Mouse (Mus musculus): ENCODE results near the gene Tspo2.
"Not testable (repeated sequence)": the region's sequence is repeated elsewhere in the genome, so short reads cannot be mapped to it uniquely, and the experiment has no call there.

The Tspo2 gene
- long read RNA-seq, experiment 1, result 0 reads
- long read RNA-seq, experiment 2, partial matches to known transcripts, result 0 of 1 reads
- long read RNA-seq, experiment 2, other reads (novel, unspliced or antisense), result 0 of 1 reads

GRCm38 (mm10) chr17:48451353-48451675 is at the start of gene Tspo2:
Tspo2 (minus strand) TSS chr17:48451522.
- intact Hi-C loops (cut with DNase I), result no loop called here

- intact Hi-C loops (cut with DNase I), result no loop called here
These were observed 49.6 kb upstream of the Tspo2 start for GRCm38 (mm10) chr17:48500846-48501445.

- intact Hi-C loops (cut with DNase I), result no loop called here
These were observed 46.7 kb upstream of the Tspo2 start for GRCm38 (mm10) chr17:48497986-48498385.

GRCm38 (mm10) chr17:48493986-48494385 is 42.7 kb upstream of the Tspo2 start:
- intact Hi-C loops (cut with DNase I), result no loop called here

- intact Hi-C loops (cut with DNase I), result no loop called here
These were observed 42.3 kb upstream of the Tspo2 start for GRCm38 (mm10) chr17:48493582-48493981.

- intact Hi-C loops (cut with DNase I), result no loop called here
These were observed 41.3 kb upstream of the Tspo2 start for GRCm38 (mm10) chr17:48492621-48493020.

GRCm38 (mm10) chr17:48489466-48489865 is 38.1 kb upstream of the Tspo2 start:
- intact Hi-C loops (cut with DNase I), result no loop called here

GRCm38 (mm10) chr17:48484191-48484590 is 32.9 kb upstream of the Tspo2 start:
- intact Hi-C loops (cut with DNase I), result no loop called here

GRCm38 (mm10) chr17:48483764-48484163 is 32.4 kb upstream of the Tspo2 start:
- intact Hi-C loops (cut with DNase I), result no loop called here

GRCm38 (mm10) chr17:48479952-48480351 is 28.6 kb upstream of the Tspo2 start:
- intact Hi-C loops (cut with DNase I), result no loop called here

- intact Hi-C loops (cut with DNase I), result no loop called here
These were observed 24.1 kb upstream of the Tspo2 start for GRCm38 (mm10) chr17:48475444-48475843.

- intact Hi-C loops (cut with DNase I), result not testable (repeated sequence)
These were observed 23.0 kb upstream of the Tspo2 start for GRCm38 (mm10) chr17:48474282-48474681.

- intact Hi-C loops (cut with DNase I), result loop anchor here (2.0 to 5.0 kb wide), 2 partner anchors 135 to 935 kb away; no protein-coding TSS in a partner anchor
These were observed 16.3 kb upstream of the Tspo2 start for GRCm38 (mm10) chr17:48467395-48468231.

GRCm38 (mm10) chr17:48466769-48467394 is 15.6 kb upstream of the Tspo2 start:
- intact Hi-C loops (cut with DNase I), result loop anchor here (2.0 to 5.0 kb wide), 2 partner anchors 136 to 935 kb away; no protein-coding TSS in a partner anchor

GRCm38 (mm10) chr17:48463391-48463790 is 12.1 kb upstream of the Tspo2 start:
- intact Hi-C loops (cut with DNase I), result no loop called here

- intact Hi-C loops (cut with DNase I), result no loop called here
These were observed 10.8 kb upstream of the Tspo2 start for GRCm38 (mm10) chr17:48462096-48462495.

- intact Hi-C loops (cut with DNase I), result no loop called here
These were observed 6.8 kb upstream of the Tspo2 start for GRCm38 (mm10) chr17:48457971-48458653.

GRCm38 (mm10) chr17:48455955-48456354 is 4.6 kb upstream of the Tspo2 start:
- intact Hi-C loops (cut with DNase I), result no loop called here

- intact Hi-C loops (cut with DNase I), result no loop called here
These were observed 3.4 kb upstream of the Tspo2 start, which contains the start of gene Unc5cl for GRCm38 (mm10) chr17:48454688-48455087. Unc5cl (plus strand) TSS chr17:48454901.

GRCm38 (mm10) chr17:48454190-48454589 is 2.9 kb upstream of the Tspo2 start:
- intact Hi-C loops (cut with DNase I), result no loop called here

GRCm38 (mm10) chr17:48453489-48453888 is 2.2 kb upstream of the Tspo2 start:
- intact Hi-C loops (cut with DNase I), result no loop called here

Data from adrenal gland (tissue).